Mouse (Mus musculus): ENCODE results near the gene Olfr199. TPM values are rescaled to one million over a fixed set of nuclear protein-coding genes. Genes with fewer than 3 reads are reported as not detected.

The Olfr199 gene
- not detected for polyA plus RNA-seq (2012; fragmentation: generic; extraction: Trizol)

GRCm38 (mm10) chr16:59219667-59220066 lies at the start of gene Olfr199:
TSS of gene Olfr199 (minus strand) at chr16:59219767.

GRCm38 (mm10) chr16:59203433-59203832 lies 16.1 kb downstream of the Olfr199 start, which contains the start of gene Olfr198:
TSS of gene Olfr198 (minus strand) at chr16:59203533.

GRCm38 (mm10) chr16:59170354-59170753 lies 49.2 kb downstream of the Olfr199 start, which contains the start of gene Olfr196:
TSS of gene Olfr196 (minus strand) at chr16:59170454.

Other genes starting within 250 kb of the Olfr199 start
- not detected for gene Olfr183, start 224.4 kb downstream of the Olfr199 start, polyA plus RNA-seq (2012; fragmentation: generic; extraction: Trizol)
- gene Olfr186, start 189.5 kb downstream of the Olfr199 start, polyA plus RNA-seq (2012; fragmentation: generic; extraction: Trizol): not detected
- gene Olfr187, start 180.0 kb downstream of the Olfr199 start, polyA plus RNA-seq (2012; fragmentation: generic; extraction: Trizol): not detected
- gene Olfr190, start 141.8 kb downstream of the Olfr199 start, polyA plus RNA-seq (2012; fragmentation: generic; extraction: Trizol): not detected
- gene Olfr191, start 129.9 kb downstream of the Olfr199 start, polyA plus RNA-seq (2012; fragmentation: generic; extraction: Trizol): not detected
- gene Olfr193, start 107.9 kb downstream of the Olfr199 start, polyA plus RNA-seq (2012; fragmentation: generic; extraction: Trizol): not detected
- gene Olfr194, start 98.7 kb downstream of the Olfr199 start, polyA plus RNA-seq (2012; fragmentation: generic; extraction: Trizol): not detected
- gene Olfr195, start 72.7 kb downstream of the Olfr199 start, polyA plus RNA-seq (2012; fragmentation: generic; extraction: Trizol): not detected
- gene Olfr196, start 49.3 kb downstream of the Olfr199 start, polyA plus RNA-seq (2012; fragmentation: generic; extraction: Trizol): not detected
- gene Olfr198, start 16.2 kb downstream of the Olfr199 start, polyA plus RNA-seq (2012; fragmentation: generic; extraction: Trizol): not detected
- not detected for gene Olfr201, start 52.9 kb upstream of the Olfr199 start, polyA plus RNA-seq (2012; fragmentation: generic; extraction: Trizol)
- not detected for gene Olfr202, start 67.0 kb upstream of the Olfr199 start, polyA plus RNA-seq (2012; fragmentation: generic; extraction: Trizol)
- not detected for gene Olfr203, start 79.1 kb upstream of the Olfr199 start, polyA plus RNA-seq (2012; fragmentation: generic; extraction: Trizol)
- not detected for gene Olfr204, start 98.5 kb upstream of the Olfr199 start, polyA plus RNA-seq (2012; fragmentation: generic; extraction: Trizol)
- gene Olfr205, start 111.4 kb upstream of the Olfr199 start, polyA plus RNA-seq (2012; fragmentation: generic; extraction: Trizol): not detected
- gene Olfr206, start 129.5 kb upstream of the Olfr199 start, polyA plus RNA-seq (2012; fragmentation: generic; extraction: Trizol): not detected
- not detected for gene Olfr209, start 144.2 kb upstream of the Olfr199 start, polyA plus RNA-seq (2012; fragmentation: generic; extraction: Trizol)
- gene Gabrr3, start 187.6 kb upstream of the Olfr199 start, polyA plus RNA-seq (2012; fragmentation: generic; extraction: Trizol): not detected